In genomic region chr8:119840275-119840808, GRCm38 (mm10) we compare ENCODE assay signal across 8 mouse cellular contexts. TPM values are rescaled to one million over a fixed set of nuclear protein-coding genes. Genes with fewer than 3 reads are reported as not detected.
DNase-seq lines count a peak whose midpoint lies in the region; ATAC-seq lines count a peak whose summit lies in the region.

Gene Cotl1 (minus strand): TSS chr8:119840544.

- peak within 1 kb of the TSS; percentile 92 for H3K4me3 ChIP-seq in brown adipose tissue, adult 24 weeks (ENCODE audit: insufficient read depth, low read depth, low read length)
- H3K4me3 ChIP-seq in heart, embryonic 14.5 days (ENCODE audit: control insufficient read depth in 1 of 2, insufficient read depth in 1 of 2, low read depth in 1 of 2, low read length in 2 of 2), result peak within 1 kb of the TSS; percentile 68 to 74
- H3K4me3 ChIP-seq in liver, embryonic 13.5 days (replicated peaks), result peak within 1 kb of the TSS; percentile 69
- peak within 1 kb of the TSS; percentile 68 for H3K4me3 ChIP-seq in stomach, embryonic 16.5 days (replicated peaks; ENCODE audit: low read length)

- peak; percentile 98 for DNase-seq in CD4-positive, CD25-positive, alpha-beta regulatory T cell, adult 2 months (ENCODE audit: low read depth, low spot score)
- DNase-seq in fibroblast of lung, adult 2 months (ENCODE audit: low read depth), result peak; percentile 74
- peak; percentile 99 for DNase-seq in kidney, postnatal 14 days
- peak; percentile 92 for DNase-seq in liver, embryonic 13.5 days
- DNase-seq in neural tube, embryonic 10.5 days (ENCODE audit: extremely low spot score, low spot score), result peak; percentile 96

- H3K36me3 ChIP-seq in heart, embryonic 14.5 days (ENCODE audit: control insufficient read depth, insufficient read depth, low read length), result no peaks in the 10 kb centered on the region; the same call in 1 of the 2 replicates
- H3K36me3 ChIP-seq in liver, embryonic 13.5 days, result 0 out of 2 replicates have a peak, but pooled peaks cover 6% of the 10 kb centered on the region
- H3K36me3 ChIP-seq in stomach, embryonic 16.5 days (ENCODE audit: control insufficient read depth, insufficient read depth, low read length), result no peaks in the 10 kb centered on the region

- no peaks in the 10 kb centered on the region; the same call in 1 of the 2 replicates for H3K4me1 ChIP-seq in brown adipose tissue, adult 24 weeks (ENCODE audit: control insufficient read depth, insufficient read depth, insufficient read length, low read length)
- H3K4me1 ChIP-seq in heart, embryonic 14.5 days (ENCODE audit: control insufficient read depth in 2 of 2, insufficient read depth in 2 of 2, low read length in 2 of 2), result peaks cover 8 to 32% of the 10 kb centered on the region in 2 experiments; a peak in 3 of 4 replicates
- peaks cover 53% of the 10 kb centered on the region for H3K4me1 ChIP-seq in liver, embryonic 13.5 days (replicated peaks)
- H3K4me1 ChIP-seq in stomach, embryonic 16.5 days (ENCODE audit: control insufficient read depth, insufficient read depth, low read length), result peaks cover 36% of the 10 kb centered on the region

- H3K9ac ChIP-seq in heart, embryonic 14.5 days (ENCODE audit: low read length), result peak within 1 kb of the TSS; percentile 82
- H3K9ac ChIP-seq in liver, embryonic 13.5 days, result peak within 1 kb of the TSS; percentile 74
- peak within 1 kb of the TSS; percentile 82 for H3K9ac ChIP-seq in stomach, embryonic 16.5 days (ENCODE audit: low read length)

- WGBS in heart, embryonic 14.5 days, result under 1% methylated on average over 43 of the region's 57 CpGs
- under 1% methylated on average over 49 of the region's 57 CpGs for WGBS in liver, embryonic 13.5 days (ENCODE audit: insufficient replicate concordance)
- under 1% methylated on average over 57 of the region's 57 CpGs for WGBS in stomach, embryonic 16.5 days

- peak within 1 kb of the TSS; percentile 33 for H3K27ac ChIP-seq in brown adipose tissue, adult 24 weeks (replicated peaks; ENCODE audit: low read depth, low read length)
- H3K27ac ChIP-seq in heart, embryonic 14.5 days (replicated peaks in 1 of 2; ENCODE audit: control insufficient read depth in 1 of 2, insufficient read depth in 1 of 2, low read depth in 2 of 2, low read length in 2 of 2), result peak within 1 kb of the TSS; percentile 32 to 73
- H3K27ac ChIP-seq in liver, embryonic 13.5 days, result peak within 1 kb of the TSS; percentile 64
- H3K27ac ChIP-seq in stomach, embryonic 16.5 days (ENCODE audit: low read length), result peak within 1 kb of the TSS; percentile 80

- H3K4me2 ChIP-seq in heart, embryonic 14.5 days (ENCODE audit: low read length), result peak within 1 kb of the TSS; percentile 95
- H3K4me2 ChIP-seq in liver, embryonic 13.5 days, result peak within 1 kb of the TSS; percentile 85
- H3K4me2 ChIP-seq in stomach, embryonic 16.5 days (ENCODE audit: low read depth, low read length), result peak within 1 kb of the TSS; percentile 82

- no peaks in the 10 kb centered on the region for H3K27me3 ChIP-seq in heart, embryonic 14.5 days (ENCODE audit: control insufficient read depth, insufficient read depth, low read length)
- peaks cover 39% of the 10 kb centered on the region for H3K27me3 ChIP-seq in liver, embryonic 13.5 days
- H3K27me3 ChIP-seq in stomach, embryonic 16.5 days (ENCODE audit: control insufficient read depth, insufficient read depth, low read length), result no peaks in the 10 kb centered on the region

- no peaks in the 10 kb centered on the region for H3K9me3 ChIP-seq in heart, embryonic 14.5 days (ENCODE audit: control insufficient read depth, low read length)
- H3K9me3 ChIP-seq in liver, embryonic 13.5 days (replicated peaks), result no peaks in the 10 kb centered on the region
- H3K9me3 ChIP-seq in stomach, embryonic 16.5 days (replicated peaks; ENCODE audit: control insufficient read depth, low read length), result no peaks in the 10 kb centered on the region

- peak; percentile 91 for ATAC-seq in heart, embryonic 14.5 days (ENCODE audit: insufficient number of reproducible peaks, insufficient read depth, low FRiP score, low read depth)
- ATAC-seq in liver, embryonic 13.5 days (ENCODE audit: low read depth), result peak; percentile 90
- ATAC-seq in stomach, embryonic 16.5 days (ENCODE audit: insufficient read depth, low FRiP score), result peak; percentile 93

RNA-seq across cellular contexts. Expression of gene Cotl1, which starts in this region (rescaled TPM):
- polyA plus RNA-seq in brown adipose tissue, adult 24 weeks (2012; ENCODE audit: insufficient read depth, insufficient read length, missing spikeins), result 16.9 and 18.2 TPM in 2 replicates
- 55.1 and 75.9 TPM in 2 replicates for polyA plus RNA-seq in heart, embryonic 14.5 days (2014; fragmentation: Nextera tagmentation; extraction: Ambion mirVana)
- polyA plus RNA-seq in liver, embryonic 13.5 days (2015; fragmentation: Nextera tagmentation; extraction: Ambion mirVana), result 28.7 and 32.8 TPM in 2 replicates
- polyA plus RNA-seq in stomach, embryonic 16.5 days (2015; fragmentation: Nextera tagmentation; extraction: Ambion mirVana), result 144 and 177 TPM in 2 replicates

Comparison
In these comparisons a context has a peak if more than half of its experiments do, and no peak if none do; other contexts are left out.
1. Peak in every context shown above with its lines: DNase-seq, ATAC-seq, H3K4me3 ChIP-seq and H3K27ac ChIP-seq.